Mouse (Mus musculus): ENCODE results near the gene Agt.

Gene Agt

DNA sequence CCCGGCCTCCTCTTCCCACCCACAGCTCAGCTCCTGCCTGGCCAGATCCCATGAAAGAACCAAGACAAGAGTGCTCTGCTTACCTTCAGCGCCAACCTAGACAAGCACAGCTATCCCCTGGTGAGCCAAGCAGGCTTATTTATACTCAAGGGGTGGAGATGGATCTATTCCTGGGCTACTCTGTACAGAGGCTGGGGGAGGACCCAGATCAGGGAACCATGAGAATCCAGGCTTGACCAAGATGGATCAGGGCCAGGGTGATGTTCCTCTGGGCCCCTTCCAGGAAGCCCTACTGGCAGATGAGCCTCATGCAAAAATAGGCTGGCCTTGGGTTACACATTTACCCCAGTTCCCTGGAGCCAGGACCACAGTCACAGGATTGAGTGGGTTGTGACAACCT is at the start of gene Agt:
Gene Agt, minus strand, starts transcription at position 114 of the 400 bp plus-strand sequence.
- peak; percentile 71 for DNase-seq

DNA sequence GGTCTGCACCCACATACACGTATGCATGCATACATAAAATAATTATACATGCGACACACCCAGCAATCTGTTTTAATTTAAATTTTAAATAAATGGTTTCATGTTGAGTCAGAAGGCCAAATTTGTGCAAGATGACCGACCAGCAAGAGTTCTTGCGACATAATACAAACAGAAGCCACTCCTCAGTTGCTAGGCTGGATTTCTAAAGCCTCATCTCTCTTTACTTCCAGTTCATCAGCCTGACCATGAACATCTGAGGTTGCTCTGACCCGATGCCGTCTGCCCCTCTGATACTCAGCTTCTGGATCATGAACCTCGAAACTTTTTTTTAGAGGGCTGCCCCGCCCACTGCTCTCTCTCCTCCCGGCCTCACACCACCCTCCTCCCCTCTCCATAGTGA is 48.7 kb upstream of the Agt start:
- DNase-seq = peak; percentile 18

DNA sequence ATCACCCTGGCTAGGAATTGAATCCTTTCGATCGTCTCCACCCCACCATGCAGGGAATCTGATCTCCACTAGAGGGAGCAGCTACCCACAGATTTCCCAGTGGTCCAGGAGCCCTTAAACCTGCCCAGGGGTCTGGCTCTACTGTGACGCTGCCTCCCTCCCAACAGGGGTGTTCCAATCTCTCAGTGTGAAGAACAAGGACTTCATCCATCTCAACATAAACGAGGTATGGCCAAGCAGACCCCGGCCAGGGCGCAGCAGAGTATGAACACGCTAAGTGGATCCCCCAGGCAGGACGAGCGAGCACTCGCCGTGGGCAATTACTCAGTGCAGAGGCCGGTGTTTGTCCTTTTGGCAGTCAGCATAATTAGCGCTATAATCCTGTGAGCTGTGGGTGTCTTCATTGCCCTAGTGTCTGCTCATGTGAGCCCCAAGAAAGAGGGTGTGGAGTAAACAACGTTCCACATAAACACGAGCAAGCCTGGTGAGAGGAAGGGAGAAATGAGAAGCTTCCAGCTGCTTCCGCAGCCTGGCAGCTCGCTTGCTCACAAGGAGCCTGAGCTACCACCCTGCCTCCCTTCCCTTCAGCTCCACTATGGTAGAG is 47.9 kb upstream of the Agt start:
- DNase-seq = peak; percentile 84

- DNase-seq = no peak
Measured at GRCm38 (mm10) chr8:124614325-124614724, 44.8 kb upstream of the Agt start.

- DNase-seq = no peak
Measured at GRCm38 (mm10) chr8:124608972-124609353, 39.5 kb upstream of the Agt start.

DNA sequence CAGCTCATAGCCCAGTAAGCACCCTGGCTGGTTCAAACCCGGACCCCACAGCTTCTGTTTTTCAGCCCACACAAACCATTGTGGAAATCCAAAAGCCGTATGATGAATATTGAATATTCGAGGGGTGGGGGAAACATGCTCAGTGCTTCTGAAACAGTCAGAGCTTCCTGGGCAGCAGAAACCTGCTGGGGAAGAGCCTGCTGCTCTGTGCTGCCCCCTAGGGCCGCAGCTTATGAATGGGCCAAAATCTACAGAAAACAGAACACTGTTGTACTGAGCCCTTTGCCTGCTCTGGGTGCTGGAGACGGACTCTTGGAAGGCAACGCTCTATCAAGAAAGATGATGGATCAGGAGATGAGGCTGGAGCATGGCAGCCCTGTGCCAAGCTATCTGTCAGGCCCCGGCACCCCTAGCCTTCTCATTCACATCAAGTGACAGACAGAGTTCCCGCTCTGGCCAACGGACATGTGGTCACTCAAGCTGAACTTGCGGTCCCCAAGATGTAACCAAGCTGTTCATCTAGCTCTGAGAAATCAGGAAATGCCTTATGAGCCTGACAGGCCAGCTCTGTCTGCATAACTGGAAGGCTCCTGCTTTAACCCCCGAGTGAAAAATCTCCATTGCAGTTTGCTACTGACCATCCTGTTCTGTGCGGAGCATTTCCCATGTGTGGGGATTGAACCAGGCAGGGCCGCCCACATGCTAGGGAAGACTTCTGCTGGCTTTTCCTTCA is 38.9 kb upstream of the Agt start:
- no peak for DNase-seq

GRCm38 (mm10) chr8:124604066-124604465 is 34.6 kb upstream of the Agt start:
- no peak for DNase-seq

- DNase-seq = no peak
Measured at GRCm38 (mm10) chr8:124589393-124589792, 19.9 kb upstream of the Agt start.

DNA sequence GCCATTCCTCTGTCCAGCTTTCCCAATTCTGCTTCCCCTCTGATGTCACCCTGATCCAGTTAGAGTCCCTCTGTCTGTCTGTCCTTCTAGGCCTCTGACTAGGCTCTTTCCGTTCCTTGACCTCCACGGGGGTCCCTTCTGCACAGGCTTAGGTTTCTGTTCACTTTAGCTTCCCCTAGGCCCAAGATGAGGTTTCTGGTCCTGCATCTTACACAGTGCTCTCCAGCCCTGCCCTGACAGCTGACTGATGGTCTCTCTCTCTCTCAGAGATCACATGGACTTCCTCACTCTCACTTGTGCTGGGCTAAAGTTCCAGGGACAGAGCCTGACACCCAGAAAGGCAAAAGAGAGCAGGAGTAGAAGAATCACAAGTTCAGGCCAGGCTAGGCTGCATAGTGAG is 17.1 kb upstream of the Agt start:
- DNase-seq = no peak

DNA sequence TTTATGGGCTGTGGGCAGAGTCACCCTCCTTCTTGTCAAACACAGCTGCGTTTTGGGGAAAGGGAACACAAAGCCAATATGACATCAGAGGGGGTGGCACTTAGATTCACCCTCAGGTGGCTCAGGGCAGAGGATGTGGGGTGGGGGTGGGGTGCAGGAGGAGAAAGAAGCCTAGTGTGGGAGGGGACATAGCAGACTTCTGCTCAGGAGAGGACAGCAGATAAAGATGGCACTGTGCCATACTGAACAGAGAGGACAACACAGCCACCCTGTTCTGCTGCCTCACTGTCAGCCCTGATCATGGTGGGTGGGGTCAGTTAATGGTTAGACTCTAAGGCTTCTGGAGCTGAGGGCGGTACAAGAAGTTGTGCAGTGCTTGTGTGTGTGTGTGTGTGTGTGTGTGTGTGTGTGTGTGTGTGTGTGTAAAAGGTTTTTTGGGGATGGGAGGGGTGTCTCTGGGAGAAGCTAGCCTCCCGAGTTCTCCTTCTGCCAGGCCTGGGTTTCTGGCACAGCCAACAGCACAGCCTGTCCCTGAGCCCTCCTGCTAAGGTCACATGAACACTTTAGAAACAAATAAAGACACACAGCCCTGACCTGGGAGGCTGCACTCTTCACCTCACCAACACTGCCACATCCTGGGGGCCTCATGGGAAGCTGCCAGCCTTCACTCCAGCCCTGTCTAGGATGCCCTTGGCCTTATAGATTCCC is 16.4 kb upstream of the Agt start:
- peak; percentile 23 for DNase-seq

DNA sequence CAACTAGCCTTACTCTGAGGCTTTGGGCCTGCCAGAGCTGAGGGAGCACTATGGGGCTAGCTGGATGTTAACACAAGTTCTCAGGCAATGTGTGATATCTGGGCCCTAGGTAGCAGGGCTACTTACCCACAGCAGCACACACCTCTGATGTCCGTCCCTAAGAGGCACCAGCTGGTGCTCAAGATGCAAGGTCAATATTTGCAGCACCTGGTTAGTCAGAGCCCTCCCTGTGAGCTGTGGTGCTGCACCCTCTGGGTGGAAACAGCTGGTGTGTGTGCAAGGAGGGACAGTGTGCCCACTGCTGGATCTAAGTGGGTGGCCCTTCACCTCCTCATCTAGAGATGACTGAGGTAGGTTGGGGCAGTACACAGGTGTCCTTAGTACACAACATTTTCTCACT is 7.2 kb upstream of the Agt start:
- DNase-seq = no peak

DNA sequence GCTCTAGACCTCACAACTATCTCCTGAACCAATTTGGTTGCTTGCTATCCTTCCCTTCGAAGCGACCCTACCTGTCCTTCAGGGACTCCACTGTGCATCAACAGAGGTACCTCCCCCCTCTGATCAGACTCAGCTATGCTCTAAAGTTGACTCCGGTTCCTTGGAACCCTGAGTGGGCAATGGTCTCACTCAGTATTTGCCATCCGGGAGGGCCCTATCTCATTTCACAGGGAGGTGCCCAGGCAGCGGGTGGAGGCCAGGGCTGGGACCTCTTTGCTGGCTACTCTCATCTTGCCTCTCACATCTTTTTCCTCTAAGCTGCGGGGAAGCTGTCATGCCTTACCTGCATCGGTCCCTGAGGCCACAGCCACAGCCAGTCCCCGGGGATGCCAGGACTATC is 6.3 kb upstream of the Agt start, which contains the start of gene Capn9:
Gene Capn9, plus strand, starts transcription at position 301 of the 400 bp plus-strand sequence.
- DNase-seq = no peak

DNA sequence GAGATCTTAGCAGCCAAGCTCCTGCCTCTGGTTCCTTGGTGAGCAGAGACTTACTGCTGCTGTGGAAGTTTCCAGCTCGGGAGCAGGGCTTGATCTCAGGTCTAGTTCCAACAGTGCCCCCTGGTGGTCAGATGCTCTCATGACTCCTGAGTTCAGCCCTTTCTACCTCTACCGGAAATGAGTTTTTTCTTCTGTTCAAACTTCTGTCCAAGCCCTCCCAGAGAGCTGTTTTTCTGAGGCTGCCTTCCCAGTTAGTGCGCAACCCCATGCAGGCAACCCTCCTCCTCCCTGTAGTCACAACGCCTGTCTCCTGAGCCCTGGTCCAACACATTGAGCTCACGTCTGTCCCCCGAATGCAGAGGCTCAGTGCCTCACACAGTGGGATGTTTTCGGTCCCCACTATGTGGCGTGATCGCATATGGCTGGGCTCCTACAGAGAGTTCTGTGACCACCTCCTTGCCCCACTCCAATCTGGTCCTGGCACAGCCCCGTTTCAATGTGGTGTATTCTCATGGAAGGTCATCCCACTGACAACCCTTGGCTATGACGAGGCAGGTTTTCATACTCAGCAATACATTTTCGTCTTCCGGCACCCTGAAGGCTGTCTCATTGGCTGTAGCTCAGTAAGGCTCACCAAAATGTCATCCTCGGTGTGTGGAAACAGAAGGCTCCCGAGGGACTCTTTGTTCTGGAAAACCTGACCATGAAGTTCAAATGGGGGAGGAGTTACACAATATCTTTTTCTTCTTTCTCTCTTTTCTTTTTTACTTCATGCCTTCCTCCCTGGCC is 4.2 kb upstream of the Agt start:
- peak; percentile 95 for DNase-seq

DNA sequence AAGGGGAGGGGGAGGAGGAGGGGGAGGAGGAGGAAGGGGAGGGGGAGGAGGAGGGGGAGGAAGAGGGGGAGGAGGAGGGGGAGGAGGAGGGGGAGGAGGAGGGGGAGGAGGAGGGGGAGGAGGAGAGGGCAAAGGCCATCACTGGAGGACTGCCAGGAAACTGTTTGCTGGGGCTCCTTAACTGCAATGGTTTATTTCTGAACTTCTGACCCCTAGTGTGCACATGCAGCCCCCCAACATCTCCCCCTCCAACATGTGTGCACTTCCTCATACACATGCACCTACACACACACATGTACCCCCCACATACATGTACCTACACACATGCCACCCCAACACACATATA is 2.9 kb upstream of the Agt start:
- no peak for DNase-seq

DNA sequence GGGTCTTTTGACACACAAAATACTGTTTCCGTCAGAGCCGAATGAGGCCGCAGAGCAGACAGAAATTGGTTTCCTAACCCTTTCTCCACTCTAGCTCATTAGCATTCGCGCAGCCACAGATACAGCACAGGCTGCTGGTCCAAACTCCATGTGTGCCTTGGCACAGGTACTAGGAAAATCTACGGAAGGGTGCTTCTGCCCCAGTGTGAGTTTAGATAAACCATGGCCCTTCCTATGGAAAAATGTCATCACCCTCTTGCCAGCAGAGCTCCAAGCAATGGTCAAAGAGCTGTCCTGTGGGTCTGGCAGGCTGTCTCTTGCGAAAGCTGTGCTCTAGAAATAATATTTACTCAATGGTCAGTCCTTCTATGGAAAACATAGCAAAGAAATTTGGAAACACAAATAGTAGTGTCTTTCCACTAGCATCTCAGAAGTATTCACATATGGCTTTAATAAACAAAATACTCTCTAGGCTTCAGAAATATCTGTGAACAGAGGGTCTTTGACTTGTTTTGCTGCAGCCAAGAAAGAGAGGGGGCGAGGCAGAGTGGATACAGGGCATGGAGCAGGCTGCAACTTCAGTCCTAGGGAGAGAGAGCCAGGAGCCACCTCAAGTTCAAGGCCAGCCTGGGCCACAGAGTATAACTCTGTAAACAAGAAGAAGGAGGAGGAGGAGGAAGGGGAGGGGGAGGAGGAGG is 2.4 kb upstream of the Agt start:
- DNase-seq = no peak

DNA sequence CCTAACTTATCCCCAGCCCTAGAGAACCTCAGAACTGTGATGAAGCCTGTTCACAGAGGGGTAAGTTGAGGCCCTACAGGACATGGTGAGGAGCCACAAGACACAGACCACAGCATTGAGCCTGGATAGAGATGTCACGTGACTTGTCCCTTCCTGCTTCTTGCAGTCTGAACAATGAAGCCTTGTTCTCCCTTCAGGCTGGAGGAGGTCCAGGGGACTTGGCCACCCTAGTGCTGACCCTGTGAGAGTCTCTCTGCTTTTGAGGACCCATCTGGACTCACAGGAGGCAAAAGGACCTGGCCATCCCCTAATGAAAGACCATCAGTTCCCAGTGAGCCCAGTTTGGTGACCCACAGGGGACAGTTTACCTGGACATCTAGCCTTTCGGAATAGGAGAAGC is 406 bp downstream of the Agt start:
- no peak for DNase-seq

DNA sequence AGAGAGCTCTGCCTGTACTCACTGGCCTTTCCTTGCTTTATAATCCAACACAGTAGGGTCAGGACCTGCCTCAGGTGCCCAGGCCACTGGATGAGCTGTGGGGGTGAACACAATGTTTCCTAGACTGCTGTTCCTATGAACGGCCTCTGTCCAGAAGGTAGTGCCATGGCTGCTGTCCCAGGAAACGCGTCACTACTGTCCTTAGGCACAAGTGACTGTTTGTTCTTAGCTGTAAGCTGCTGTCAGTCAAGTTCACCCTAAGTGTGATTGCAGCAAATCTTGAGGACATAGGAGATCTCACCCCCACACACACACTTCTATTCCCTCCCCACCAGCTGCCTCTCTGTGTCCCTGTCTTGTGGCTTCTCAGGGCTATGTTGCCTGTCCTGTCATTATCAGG is 1.9 kb downstream of the Agt start:
- peak; percentile 49 for DNase-seq

- DNase-seq = no peak
Measured at GRCm38 (mm10) chr8:124567126-124567525, 2.4 kb downstream of the Agt start.

DNA sequence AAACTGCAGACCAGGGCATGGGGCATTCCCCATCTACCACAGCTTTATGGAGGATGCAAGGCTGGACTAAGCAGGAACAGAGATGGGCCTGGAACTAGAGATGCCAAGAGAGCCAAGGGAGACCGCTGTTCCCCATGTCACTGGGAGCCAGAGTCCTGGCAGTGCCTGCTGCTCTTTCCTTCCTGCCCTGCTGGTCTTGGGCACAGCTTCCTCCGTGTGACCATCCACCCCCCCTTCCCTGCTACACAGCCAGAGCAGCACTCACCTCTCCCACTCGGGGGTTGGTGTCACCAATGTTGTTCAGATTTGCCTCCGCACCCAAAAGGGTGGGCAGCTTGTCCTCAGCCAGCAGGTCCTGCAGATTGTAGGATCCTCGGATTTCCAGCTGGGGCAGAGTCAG is 12.0 kb downstream of the Agt start:
- no peak for DNase-seq

DNA sequence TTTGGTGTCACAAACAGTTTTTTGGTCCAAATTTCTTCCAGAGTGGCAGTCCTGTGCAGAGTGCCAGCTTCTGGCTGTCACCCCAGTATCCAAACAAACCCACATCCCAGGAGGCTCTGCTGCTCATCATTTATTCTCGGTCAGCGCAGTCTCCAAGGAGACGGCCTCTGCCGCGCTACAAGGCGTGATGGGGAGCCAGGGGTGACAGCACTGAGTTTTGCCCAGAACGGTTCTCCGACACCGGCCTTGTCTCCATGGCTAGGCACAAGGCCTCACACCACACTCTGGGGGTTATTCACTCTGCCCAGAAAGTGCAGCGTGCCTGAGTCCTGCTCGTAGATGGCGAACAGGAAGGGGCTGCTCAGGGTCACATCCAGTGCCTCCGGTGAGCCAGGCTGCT is 12.8 kb downstream of the Agt start:
- DNase-seq = no peak

DNA sequence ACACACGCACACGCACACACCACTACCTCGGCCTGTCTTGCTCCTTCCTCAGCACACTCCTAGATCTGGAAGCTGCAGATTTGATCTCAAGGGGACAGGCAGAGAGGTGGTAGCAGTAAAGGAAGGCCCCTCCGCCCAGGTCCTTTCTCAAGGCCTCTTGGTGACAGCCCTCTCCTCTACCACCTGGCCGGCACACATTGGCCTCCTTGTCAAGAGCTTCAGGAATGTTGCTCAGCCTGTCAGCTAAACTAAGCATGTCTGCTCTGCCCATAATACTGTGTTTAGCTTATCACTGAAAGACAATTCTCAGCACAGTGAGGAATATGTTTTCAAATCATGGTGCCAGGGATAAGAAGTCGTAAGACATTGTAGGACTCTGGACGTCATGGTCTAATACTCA is 13.3 kb downstream of the Agt start:
- no peak for DNase-seq

DNA sequence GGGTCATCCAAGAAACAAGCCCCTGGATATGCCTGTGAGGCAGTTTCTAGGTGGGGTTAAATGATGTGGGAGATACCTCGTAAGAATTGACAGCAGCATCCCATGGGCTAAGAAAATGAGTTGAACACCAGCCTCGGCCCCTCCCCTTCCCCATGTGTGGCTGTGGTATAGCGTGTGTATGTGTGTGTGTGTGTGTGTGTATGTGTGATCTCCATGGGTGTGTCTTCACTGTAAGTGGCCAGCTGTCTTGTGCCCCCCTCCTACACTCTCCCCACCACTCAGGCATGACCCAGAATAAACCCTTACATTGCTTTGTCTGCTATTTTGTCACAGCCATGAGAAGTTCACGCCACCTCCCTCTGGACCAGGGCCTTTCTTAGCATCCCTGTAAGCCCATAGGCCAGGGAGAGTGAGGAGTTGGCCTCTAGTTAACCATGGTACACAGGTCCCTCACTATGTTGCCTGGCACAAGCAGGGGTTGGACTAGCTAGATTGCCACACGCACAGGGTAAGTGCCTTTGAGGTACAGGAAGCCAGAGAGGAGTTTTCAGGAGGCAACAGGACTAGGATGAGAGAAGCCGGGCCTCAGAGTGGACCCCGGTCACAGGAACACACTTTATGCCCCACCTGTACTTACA is 14.3 kb downstream of the Agt start:
- DNase-seq = no peak
